Mouse (Mus musculus): Measurements from ENCODE around the gene Slc35d2.

Gene Slc35d2

DNA sequence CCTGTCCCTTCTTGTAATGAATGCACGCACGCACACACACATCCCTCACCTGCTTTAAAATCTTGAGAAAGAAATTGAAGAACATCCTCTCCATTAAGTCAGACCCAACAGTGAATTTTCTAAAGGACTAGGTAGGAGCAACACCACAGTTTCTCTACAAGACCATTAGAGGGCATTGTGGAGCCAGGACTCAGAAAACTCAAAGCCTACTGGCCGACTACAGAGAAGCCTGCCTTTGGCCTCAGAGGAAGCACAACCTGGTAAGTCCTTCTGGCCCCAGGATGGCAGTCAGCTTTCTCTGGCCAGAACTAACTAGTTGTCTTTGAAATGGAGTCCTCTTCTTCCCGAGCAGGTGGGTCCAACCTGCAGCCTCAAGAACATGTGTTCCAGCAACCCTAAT is 78.3 kb downstream of the Slc35d2 start:
- no peak for DNase-seq (ENCODE audit: low spot score)

GRCm38 (mm10) chr13:64049535-64049934 is 79.6 kb downstream of the Slc35d2 start:
- no peak for DNase-seq (ENCODE audit: low spot score)

DNA sequence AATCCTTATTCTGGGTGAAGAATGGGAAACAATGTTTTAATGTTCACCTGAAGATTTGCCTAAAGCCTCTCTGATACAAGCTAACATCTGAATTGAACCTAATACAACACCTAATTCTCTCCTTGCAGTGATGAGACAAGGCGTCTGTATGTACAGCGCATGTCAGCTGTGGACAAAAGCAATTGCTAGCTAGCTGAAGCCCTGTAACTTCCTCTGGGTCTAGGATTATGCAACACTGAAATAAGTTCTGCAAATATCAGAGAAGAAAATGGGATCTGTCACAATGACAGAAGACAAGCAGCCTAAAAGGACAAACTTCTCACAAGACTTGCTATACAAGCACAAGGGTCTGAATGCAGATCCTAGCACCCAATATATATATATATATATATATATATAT is 80.7 kb downstream of the Slc35d2 start:
- no peak for DNase-seq (ENCODE audit: low spot score)
